Mouse (Mus musculus) lung, postnatal 36 days (tissue): ENCODE results near the gene Stpg4.

ENCODE experiments used
- DNase-seq: peaks from one replicate; pipeline ENCODE4 v3.0.0; 2022; ENCODE audit warnings: mixed read lengths

Stpg4 gene

DNA sequence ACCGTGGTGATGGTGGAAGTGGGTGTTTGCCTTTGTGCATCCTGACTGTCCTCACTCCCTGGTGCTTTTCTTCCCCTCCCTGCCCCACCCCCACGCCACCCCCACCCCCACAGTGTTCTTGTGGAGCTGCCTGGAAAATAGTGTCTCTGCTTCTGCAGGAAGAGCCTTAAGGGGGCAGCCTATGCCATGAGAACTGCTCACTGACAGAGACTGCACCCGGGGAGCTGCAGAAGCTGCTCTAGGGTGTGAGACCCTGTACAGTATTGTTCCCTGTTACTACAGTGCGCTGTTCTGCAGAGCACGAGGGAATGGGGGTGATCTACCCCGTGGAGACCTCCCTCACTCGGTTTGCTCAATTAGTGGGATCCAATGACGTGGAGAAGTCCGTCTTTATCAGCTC is 78.5 kb downstream of the Stpg4 start:
- DNase-seq, result no peak

DNA sequence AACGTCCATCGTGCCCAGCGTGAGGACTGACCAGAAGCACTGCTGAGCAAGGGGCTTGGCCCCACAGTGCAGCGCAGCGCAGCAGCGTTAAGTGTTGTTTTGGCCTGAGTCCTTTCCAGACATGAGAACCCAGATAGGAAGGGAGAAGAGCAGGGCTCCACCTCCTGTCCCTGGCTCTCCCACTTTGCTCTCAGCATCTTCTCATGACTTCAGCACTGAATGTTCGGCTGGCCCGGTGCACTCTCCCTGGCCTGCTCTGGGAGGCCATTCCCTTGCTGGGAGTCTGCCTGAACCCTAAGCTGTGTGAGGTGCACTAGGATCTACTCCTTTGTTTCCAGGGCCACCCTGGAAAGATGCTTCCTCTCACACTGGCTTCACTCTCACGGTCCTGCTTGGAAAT is 79.2 kb downstream of the Stpg4 start:
- DNase-seq, result no peak

- DNase-seq, result no peak
Measured at GRCm38 (mm10) chr17:87345252-87345593, 82.3 kb downstream of the Stpg4 start.

DNA sequence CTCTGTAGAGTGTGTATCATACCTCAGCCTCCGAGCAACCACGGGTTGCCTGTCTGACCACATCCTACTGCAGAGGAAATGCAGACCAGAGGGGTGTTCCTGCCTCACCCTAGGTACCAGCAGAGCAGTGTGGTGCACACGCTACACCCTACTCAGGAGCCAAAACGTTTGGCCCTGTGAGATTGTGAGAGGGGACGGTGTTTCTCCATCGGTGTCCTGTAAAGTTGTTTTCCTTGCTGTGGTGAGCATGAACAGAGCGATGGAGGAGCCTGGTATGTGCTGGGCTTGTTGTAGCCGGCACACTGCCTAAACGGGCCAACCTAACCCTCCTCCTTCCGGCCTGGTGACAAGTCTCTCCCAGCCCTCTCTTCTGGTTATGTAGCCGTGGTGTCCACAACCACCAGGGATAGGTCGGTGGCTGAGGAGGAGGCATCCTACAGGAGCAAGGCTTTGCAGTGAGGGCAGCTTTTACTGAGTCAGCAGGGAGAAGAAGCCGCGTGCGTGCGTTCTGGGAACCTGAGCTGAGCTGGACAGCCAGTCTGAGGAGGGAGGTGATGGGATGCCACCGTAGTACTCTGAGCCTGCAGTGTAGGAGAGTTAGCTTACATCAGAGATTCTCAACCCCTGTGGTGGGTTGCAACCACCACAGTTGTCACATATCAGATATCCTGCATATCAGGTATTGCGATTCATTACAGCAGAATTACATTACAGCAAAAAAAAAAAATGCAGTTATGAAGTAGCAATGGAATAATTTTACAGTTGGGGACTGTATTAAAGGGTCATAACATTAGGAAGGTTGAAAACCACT is 82.9 kb downstream of the Stpg4 start:
- no peak for DNase-seq

DNA sequence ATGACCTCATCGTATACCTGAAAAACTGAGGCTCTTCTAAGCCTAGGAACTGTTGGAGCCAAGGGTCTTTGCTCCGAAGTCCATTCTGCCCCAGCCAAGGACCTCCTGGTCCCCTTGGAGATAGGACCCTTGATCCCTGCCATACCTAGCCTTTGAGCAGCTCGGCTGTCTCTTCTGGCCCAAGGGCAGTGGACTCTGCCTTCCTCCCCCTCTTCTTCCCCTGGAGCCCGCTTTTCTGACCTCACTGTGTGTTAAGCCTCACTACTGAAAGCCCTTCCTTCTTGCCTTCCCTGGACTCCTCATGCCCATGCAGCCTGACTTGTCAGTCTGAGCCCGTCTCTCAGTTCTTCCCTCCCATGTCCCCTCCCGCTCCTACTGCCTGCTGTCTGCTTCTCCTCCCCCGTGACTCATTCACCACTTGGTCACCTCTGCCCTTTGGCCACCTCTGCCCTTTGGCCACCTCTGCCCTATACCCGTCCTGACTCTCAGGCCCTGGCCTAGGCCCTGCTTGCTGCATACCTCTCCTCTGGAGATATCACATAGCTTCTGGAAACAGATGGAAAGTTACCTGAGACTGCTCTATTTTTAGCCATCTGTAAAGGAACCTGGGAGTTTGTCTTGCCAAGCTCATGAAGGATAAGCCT is 84.4 kb downstream of the Stpg4 start:
- no peak for DNase-seq
